Mouse (Mus musculus) embryonic facial prominence, embryonic 11.5 days (tissue): Measurements from ENCODE around the gene Hnrnph1. TPM values are rescaled to one million over a fixed set of nuclear protein-coding genes. Genes with fewer than 3 reads are reported as not detected.

Source experiments
- ATAC-seq: fragments of 200-750 bp; cut with Nextera tagmentation; replicated peaks from 2 replicates; pipeline ENCODE4 v1.8.0; 2017; ENCODE audit warnings: low read depth; ENCODE audit not compliant: insufficient number of reproducible peaks, low FRiP score, low TSS enrichment
- DNase-seq: peaks from one replicate; pipeline ENCODE4 v3.0.0-alpha.2; 2015; ENCODE audit warnings: low spot score
- H3K27ac ChIP-seq: fragments of 300-500 bp; sonication (generic); replicated peaks from 2 replicates; pipeline ENCODE4 v1.5.1; 2014; ENCODE audit warnings: mild to moderate bottlenecking, low read depth, low read length, control low read depth
- H3K27me3 ChIP-seq: fragments of 300-500 bp; sonication (generic); 2 replicates; pipeline ENCODE4 v1.6.1; 2014; ENCODE audit warnings: mild to moderate bottlenecking, low read length, moderate library complexity, mixed read lengths; ENCODE audit not compliant: control insufficient read depth, insufficient read depth
- H3K36me3 ChIP-seq: fragments of 300-500 bp; sonication (generic); replicated peaks from 2 replicates; pipeline ENCODE4 v1.6.1; 2014; ENCODE audit warnings: low read depth, mild to moderate bottlenecking, low read length, moderate library complexity, mixed read lengths; ENCODE audit not compliant: control insufficient read depth, insufficient read depth
- H3K4me1 ChIP-seq: fragments of 300-500 bp; sonication (generic); 2 replicates; pipeline ENCODE4 v1.6.1; 2014; ENCODE audit warnings: low read length, mixed read lengths; ENCODE audit not compliant: control insufficient read depth, insufficient read depth
- H3K4me2 ChIP-seq: fragments of 300-500 bp; sonication (generic); 2 replicates; pipeline ENCODE4 v1.6.1; 2014; ENCODE audit warnings: low read depth, mild to moderate bottlenecking, control low read depth, low read length, moderate library complexity
- H3K4me3 ChIP-seq: fragments of 300-500 bp; sonication (generic); 2 replicates; pipeline ENCODE4 v1.5.1; 2014; ENCODE audit warnings: low read depth, low read length, control low read depth
- H3K9ac ChIP-seq: fragments of 300-500 bp; sonication (generic); replicated peaks from 2 replicates; pipeline ENCODE4 v1.6.1; 2014; ENCODE audit warnings: mild to moderate bottlenecking, control low read depth, low read length
- H3K9me3 ChIP-seq: fragments of 300-500 bp; sonication (generic); replicated peaks from 2 replicates; pipeline ENCODE4 v1.6.1; 2016; ENCODE audit warnings: mild to moderate bottlenecking, low read length, inconsistent platforms, mixed read lengths; ENCODE audit not compliant: control insufficient read depth
- WGBS: fragments of 180-500 bp; shearing (Covaris S2); extraction: QIAGEN DNeasy Blood & Tissue Kit; methylation state at CpG from one replicate; pipeline ENCODE4 v1.1.7; 2014; 5-methylcytosine and 5-hydroxymethylcytosine counted together
- polyA plus RNA-seq: library from polyadenylated mRNA; unstranded; fragments of >200 nt; fragmentation: Nextera tagmentation; extraction: Ambion mirVana; gene quantifications from 2 replicates; pipeline ENCODE4 v1.2.1, GENCODE M21; 2014

Hnrnph1 gene
- polyA plus RNA-seq, 1 experiment from 2014 or later = 855 TPM

DNA sequence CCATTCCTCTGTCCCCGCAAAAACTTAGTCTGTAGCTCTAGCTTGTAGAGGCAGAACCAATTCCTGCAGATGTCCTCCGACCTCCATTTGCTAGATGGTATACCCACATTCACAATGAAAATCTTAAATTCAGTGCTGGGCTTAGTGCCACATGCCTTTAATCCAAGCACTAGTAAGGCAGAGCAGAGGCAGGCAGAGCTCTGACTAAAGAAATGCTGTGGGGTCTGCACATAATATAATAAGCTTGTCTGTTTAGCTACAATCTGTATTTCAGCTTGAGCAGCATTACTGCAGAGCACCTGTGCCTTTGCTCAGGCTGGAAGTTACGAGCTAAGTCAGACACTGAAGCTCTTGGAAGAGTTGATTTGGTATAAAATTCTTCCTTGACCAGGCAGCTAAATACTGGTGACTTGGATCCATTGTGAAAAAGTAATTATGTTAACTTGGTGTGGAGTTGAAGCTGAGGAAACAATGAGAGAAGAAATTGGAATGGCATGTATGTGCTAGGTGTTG is 10.4 kb downstream of the Hnrnph1 start:
- no peak for DNase-seq
- Histone ChIP-seq H3K4me3 (no peak overlapping the region), H3K27me3 (no peaks in the 10 kb centered on the region), H3K9ac (no peak overlapping the region), H3K4me2 (no peak overlapping the region), H3K27ac (no peak overlapping the region), H3K36me3 (peaks cover 23% of the 10 kb centered on the region), H3K9me3 (no peaks in the 10 kb centered on the region), H3K4me1 (no peaks in the 10 kb centered on the region)
- WGBS = 84% methylated on average over 3 of the region's 3 CpGs
- no peak for ATAC-seq

DNA sequence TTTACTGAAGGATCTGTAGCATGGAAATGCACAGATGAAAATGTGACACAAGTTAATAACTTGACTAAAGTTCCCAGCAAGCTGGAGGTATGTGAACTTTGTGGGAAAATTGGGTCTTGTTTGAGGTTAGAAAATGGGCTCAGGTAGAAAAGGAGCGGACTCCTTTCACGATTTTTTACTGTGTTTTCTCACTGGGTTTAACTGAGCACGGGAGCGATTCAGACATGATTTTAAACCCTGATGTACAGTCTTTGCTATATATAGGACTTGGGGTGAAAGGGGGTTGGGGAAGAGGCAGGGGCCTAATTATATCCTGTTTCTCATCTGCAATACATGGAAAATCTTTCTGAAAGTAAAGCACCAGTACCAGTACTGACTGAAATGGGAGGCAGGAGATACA is 10.9 kb downstream of the Hnrnph1 start:
- Histone ChIP-seq H3K4me3 (no peak overlapping the region), H3K27ac (no peak overlapping the region), H3K9ac (no peak overlapping the region), H3K4me1 (no peaks in the 10 kb centered on the region), H3K27me3 (no peaks in the 10 kb centered on the region), H3K9me3 (no peaks in the 10 kb centered on the region), H3K36me3 (peaks cover 19% of the 10 kb centered on the region), H3K4me2 (no peak overlapping the region)
- 85% methylated on average over 4 of the region's 4 CpGs for WGBS
- ATAC-seq = no peak
- no peak for DNase-seq

DNA sequence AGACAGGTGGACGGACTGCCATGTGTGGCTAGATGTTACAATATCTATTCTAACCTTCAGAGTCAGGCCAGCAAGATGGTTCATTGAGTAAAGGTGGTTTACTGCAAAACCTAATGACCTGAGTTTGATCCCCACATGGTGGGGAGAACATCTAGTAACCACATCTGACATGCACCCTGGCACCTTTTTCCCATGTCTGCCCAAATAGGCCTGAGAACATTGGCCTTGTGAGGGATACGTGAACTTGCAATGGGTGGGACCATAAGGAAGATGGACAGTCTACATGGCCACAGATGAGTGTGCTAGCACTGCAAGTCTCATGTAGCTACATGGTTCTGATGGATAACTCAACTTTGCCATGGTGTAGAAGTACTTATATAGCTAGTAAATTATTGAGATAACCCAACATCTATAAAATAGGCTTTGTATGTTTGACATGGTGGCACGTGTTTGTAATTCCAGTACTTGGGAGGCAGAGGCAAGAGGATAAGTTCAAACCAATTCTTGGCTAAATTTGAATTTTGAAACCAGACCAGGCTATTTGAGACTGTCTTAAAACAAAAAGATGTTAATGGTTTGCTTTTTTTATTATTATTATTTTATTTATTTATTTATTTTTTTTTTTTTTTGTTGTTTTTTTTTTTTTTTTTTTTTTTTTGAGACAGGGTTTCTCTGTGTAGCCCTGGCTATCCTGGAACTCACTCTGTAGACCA is 11.6 kb downstream of the Hnrnph1 start:
- peaks cover 14% of the 10 kb centered on the region for H3K36me3 ChIP-seq
- no peak for DNase-seq
- WGBS = 90% methylated on average over 3 of the region's 3 CpGs

DNA sequence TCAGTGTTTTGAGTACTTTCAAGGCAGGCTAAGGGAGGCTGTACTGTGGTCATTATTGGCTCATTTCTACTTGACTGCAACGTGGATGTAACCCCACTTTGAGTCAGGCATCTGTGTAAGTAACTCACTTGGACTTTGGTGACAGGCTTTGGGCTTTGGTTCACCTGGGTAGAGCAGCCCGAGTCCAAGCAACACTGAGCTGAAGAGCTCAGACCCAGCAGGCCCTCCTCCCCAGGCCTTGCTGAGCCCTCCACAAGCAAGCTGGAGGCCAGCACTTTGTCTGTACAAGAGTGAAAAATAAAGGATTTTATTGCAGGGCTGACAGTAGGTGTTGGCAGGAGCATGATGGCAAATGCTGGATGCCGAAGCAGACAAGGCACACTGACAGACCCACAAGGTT is 12.2 kb downstream of the Hnrnph1 start:
- WGBS = 79% methylated on average over 3 of the region's 3 CpGs
- Histone ChIP-seq H3K27ac (no peak overlapping the region), H3K36me3 (peaks cover 12% of the 10 kb centered on the region), H3K9ac (no peak overlapping the region), H3K27me3 (no peaks in the 10 kb centered on the region), H3K4me1 (no peaks in the 10 kb centered on the region), H3K9me3 (no peaks in the 10 kb centered on the region), H3K4me3 (no peak overlapping the region), H3K4me2 (no peak overlapping the region)
- no peak for ATAC-seq
- no peak for DNase-seq

More for the DNA sequence above, 11.6 kb downstream of the Hnrnph1 start:
- Histone ChIP-seq H3K4me3 (no peak overlapping the region), H3K4me2 (no peak overlapping the region), H3K9ac (no peak overlapping the region), H3K27ac (no peak overlapping the region), H3K4me1 (no peaks in the 10 kb centered on the region), H3K9me3 (no peaks in the 10 kb centered on the region), H3K27me3 (no peaks in the 10 kb centered on the region)
- no peak for ATAC-seq

GRCm38 (mm10) chr11:50389616-50390015 is 12.8 kb downstream of the Hnrnph1 start:
- Histone ChIP-seq H3K9me3 (no peaks in the 10 kb centered on the region), H3K27ac (no peak overlapping the region), H3K36me3 (peaks cover 9% of the 10 kb centered on the region), H3K9ac (no peak overlapping the region), H3K4me3 (no peak overlapping the region), H3K4me2 (no peak overlapping the region), H3K27me3 (no peaks in the 10 kb centered on the region), H3K4me1 (no peaks in the 10 kb centered on the region)
- 77% methylated on average over 5 of the region's 5 CpGs for WGBS
- ATAC-seq = no peak
- DNase-seq = no peak

GRCm38 (mm10) chr11:50391272-50391960 is 14.6 kb downstream of the Hnrnph1 start:
- Histone ChIP-seq H3K9ac (no peak overlapping the region), H3K36me3 (peaks cover 8% of the 10 kb centered on the region)
- WGBS = 81% methylated on average over 4 of the region's 4 CpGs

GRCm38 (mm10) chr11:50393306-50393705 is 16.5 kb downstream of the Hnrnph1 start:
- H3K9me3 ChIP-seq = no peaks in the 10 kb centered on the region
- ATAC-seq (no peak), DNase-seq (no peak)
- H3K27ac ChIP-seq = no peak overlapping the region
- no peaks in the 10 kb centered on the region for H3K4me1 ChIP-seq
- no peaks in the 10 kb centered on the region; the same call in 1 of the 2 replicates for H3K36me3 ChIP-seq
- no peak overlapping the region for H3K4me3 ChIP-seq
- WGBS = 82% methylated on average over 6 of the region's 6 CpGs
- no peak overlapping the region for H3K9ac ChIP-seq
- H3K4me2 ChIP-seq = no peak overlapping the region
- no peaks in the 10 kb centered on the region for H3K27me3 ChIP-seq

More at GRCm38 (mm10) chr11:50391272-50391960, 14.6 kb downstream of the Hnrnph1 start:
- ATAC-seq = no peak
- no peak for DNase-seq
- no peaks in the 10 kb centered on the region for H3K27me3 ChIP-seq
- H3K9me3 ChIP-seq = no peaks in the 10 kb centered on the region
- H3K27ac ChIP-seq = no peak overlapping the region
- no peak overlapping the region for H3K4me3 ChIP-seq
- H3K4me2 ChIP-seq = no peak overlapping the region
- H3K4me1 ChIP-seq = no peaks in the 10 kb centered on the region

DNA sequence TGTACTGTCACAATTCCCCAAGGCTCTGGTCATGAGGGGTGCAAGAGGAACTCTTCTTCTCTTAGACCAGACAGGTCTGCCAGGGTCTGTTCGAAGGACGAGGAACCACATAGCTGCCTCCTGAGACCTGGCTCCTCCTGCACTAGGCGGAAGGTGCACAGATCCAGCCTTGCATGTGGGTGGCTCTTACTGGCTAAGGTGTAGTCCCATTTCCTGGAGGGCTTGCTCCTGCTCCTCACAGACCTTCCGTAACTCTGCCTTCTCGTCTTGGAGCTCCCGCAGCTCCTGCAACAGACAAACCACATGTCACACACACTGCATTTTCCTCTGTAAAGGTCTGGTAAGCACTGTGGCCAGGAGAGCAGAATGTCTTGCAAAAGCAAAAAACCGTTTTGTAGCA is 17.9 kb downstream of the Hnrnph1 start:
- no peaks in the 10 kb centered on the region for H3K4me1 ChIP-seq
- no peak overlapping the region for H3K4me2 ChIP-seq
- H3K9me3 ChIP-seq = no peaks in the 10 kb centered on the region
- no peak overlapping the region for H3K27ac ChIP-seq
- no peak overlapping the region for H3K4me3 ChIP-seq
- DNase-seq (no peak), ATAC-seq (no peak)
- 84% methylated on average over 7 of the region's 7 CpGs for WGBS
- H3K9ac ChIP-seq = no peak overlapping the region
- H3K36me3 ChIP-seq = no peaks in the 10 kb centered on the region; the same call in 1 of the 2 replicates
- H3K27me3 ChIP-seq = no peaks in the 10 kb centered on the region
